Mouse (Mus musculus) lung, adult 10 weeks (tissue): ENCODE results near the gene Coq7. TPM values are rescaled to one million over a fixed set of nuclear protein-coding genes. Genes with fewer than 3 reads are reported as not detected.

Experiments
- polyA plus RNA-seq: library from polyadenylated mRNA; stranded (reverse); fragments of 350-450 nt; fragmentation: Illumina TruSeq; extraction: RNeasy Lipid Tissue Mini Kit (QIAGEN cat#74804); gene quantifications from one replicate; pipeline ENCODE4 v1.2.3, GENCODE M21; 2014; ENCODE audit warnings: low read depth, low replicate concordance; ENCODE audit not compliant: insufficient read depth

Coq7 gene
- polyA plus RNA-seq = 31.3 TPM

GRCm38 (mm10) chr7:118533178-118533578 lies at the start of gene Coq7:
TSS of gene Coq7 (minus strand) at chr7:118533356.

DNA sequence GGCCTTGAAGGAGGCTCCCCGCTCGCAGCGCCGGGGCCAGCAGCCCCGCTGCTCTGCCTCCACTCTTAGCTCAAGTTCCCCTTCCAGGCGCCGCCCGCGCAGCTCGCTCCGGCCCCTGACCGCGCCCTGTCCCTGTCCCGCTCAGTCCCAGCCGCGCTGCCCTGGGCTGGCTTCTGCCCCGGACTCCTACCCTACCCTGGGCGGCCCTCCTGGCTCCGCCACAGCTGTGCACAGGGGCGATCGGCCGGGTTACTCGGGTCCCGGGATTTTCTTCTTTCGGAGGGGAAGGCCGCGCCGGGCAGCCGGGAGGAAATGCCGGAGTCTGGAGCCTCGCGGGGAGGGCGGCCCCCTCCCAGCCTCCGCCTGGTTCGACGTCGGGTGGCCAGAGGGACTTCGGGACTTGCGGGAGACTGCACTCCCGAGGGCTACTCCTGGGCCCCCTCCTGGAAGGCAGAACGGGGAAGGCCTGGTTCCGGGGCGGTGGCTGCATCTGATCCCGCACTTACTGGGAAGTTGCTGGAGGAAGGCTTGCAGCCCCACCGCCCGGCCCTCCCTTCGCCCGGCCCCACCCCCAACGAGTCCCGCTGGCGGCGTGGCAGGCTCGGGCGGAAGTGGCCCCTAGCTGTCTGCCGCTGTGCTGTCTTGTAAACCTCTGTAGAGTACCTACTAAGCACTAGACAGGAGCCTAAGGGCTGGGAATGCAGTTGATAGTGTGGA lies 41.6 kb downstream of the Coq7 start, which contains the start of gene Itpripl2:
TSS of gene Itpripl2 (minus strand) at position 545 of the 717 bp plus-strand sequence.

Other genes starting within 250 kb of the Coq7 start
- 3.3 TPM for gene Syt17, start 85.1 kb downstream of the Coq7 start, polyA plus RNA-seq
- 27.8 TPM for gene Itpripl2, start 41.4 kb downstream of the Coq7 start, polyA plus RNA-seq
- 0.28 TPM for gene Tmc7, start 51.4 kb upstream of the Coq7 start, polyA plus RNA-seq
- gene Tmc5, start 63.9 kb upstream of the Coq7 start, polyA plus RNA-seq = 0.42 TPM
- 113 TPM for gene Gde1, start 172.4 kb upstream of the Coq7 start, polyA plus RNA-seq
- 8.1 TPM for gene Ccp110, start 179.2 kb upstream of the Coq7 start, polyA plus RNA-seq
- 24.0 TPM for gene Vps35l, start 206.9 kb upstream of the Coq7 start, polyA plus RNA-seq